Mouse (Mus musculus): ENCODE results near the gene Plagl1. TPM values are rescaled to one million over a fixed set of nuclear protein-coding genes. Genes with fewer than 3 reads are reported as not detected.
A peak's percentile ranks its signal among the peaks of the same experiment; 100 is the strongest.

Plagl1 gene
- total and polyA plus RNA-seq, 2 experiments from 2014 or later, result 20.1 to 39.0 TPM

DNA sequence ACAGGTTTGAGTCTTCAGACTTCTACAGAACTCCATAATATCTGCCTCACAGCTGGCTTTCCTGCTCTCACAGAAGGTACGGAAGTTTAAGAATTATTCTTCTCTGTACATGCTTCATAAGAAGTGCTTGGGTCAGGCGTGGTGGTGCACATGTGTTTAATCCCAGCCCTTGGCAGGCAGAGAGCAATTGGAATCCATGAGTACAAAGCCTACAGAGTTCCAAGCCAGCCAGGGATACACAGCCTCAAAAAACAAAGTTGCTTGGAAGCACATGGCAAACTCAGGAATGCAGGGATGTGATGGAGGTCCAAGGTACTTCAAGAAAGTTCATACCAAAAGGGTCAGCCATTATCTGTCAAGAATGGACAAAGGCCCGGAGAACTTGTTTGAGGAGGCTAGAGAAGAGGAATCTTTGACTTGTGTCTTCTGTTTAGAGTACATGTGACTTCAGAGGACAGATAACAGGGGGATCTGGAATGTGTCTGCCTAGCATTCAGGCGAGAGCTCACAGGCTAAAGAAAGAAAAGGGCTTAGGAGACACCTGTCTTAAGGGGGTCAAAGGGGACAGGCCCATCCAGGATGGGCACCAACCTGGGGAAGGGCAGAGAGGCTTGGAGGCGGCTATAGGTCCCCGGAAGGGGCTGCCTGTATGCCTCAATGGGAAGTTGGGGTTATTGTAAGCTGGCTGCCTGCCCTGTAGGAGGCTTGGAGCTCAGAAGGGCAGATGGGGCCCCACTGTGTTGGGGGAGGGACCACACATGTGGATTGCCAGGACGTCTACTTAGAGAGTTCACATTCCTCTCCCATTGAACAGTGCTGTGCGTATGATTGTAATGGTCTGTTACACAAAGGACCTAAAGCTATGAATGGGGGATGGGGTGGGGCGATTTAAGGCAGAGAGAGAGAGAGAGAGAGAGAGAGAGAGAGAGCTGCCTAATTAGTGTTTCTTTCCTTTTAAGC is 56.7 kb downstream of the Plagl1 start:
- Histone ChIP-seq H3K4me2 (ENCODE audit: low read depth, low read length, poor library complexity, severe bottlenecking) (no peak overlapping the region), H3K4me3 (ENCODE audit: low read depth, low read length) (no peak overlapping the region), H3K9me3 (ENCODE audit: low read length) (no peaks in the 10 kb centered on the region), H3K27ac (ENCODE audit: low read depth, low read length) (no peak overlapping the region), H3K9ac (replicated peaks; ENCODE audit: low read length, poor library complexity, severe bottlenecking) (no peak overlapping the region), H3K27me3 (ENCODE audit: insufficient read depth, low read length) (no peaks in the 10 kb centered on the region), H3K4me1 (ENCODE audit: insufficient read depth, low read length) (no peaks in the 10 kb centered on the region), H3K36me3 (ENCODE audit: insufficient read depth, low read length) (no peaks in the 10 kb centered on the region)
- DNase-seq (ENCODE audit: low spot score) (no peak), ATAC-seq (ENCODE audit: low FRiP score) (no peak)
- TF ChIP-seq CTCF (IDR thresholded peaks at IDR 0.05), result no peak
- 35% methylated on average over 9 of the region's 9 CpGs for WGBS

DNA sequence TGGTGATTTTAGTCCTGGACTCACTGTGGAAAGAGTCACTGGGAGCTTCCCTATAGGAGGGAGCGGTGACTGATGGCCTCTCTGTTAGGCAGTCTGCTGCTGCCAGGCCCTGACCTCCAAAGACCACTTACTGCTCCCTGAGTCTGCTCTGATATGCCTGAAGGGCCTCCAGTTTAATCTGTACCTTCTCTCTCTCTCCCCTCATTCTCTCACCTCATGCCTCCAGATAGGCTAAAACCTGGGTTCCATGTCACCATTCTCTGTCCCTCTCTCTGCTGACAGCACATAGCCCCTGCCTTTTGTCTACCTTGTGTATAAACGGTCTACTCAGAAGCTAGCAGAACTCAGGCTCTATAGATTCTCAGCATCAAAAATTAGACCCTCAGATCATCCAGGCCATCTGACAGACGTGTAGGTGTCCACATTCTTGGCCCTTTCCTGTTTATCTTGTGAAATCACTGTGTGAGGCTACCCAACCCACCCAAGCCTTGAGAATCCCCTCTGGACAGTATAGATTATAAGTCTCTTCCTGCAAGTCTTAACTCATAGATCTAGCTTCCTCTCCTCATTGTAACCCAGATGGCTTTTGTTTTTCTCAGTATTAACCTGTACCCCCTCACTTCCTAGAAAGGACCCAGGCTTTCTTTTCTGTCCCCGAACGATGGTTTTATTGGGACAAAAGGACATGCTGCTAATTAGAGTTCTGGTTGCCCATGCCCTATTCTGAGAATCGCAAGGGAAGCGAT is 57.9 kb downstream of the Plagl1 start:
- Histone ChIP-seq H3K9me3 (ENCODE audit: low read length) (no peaks in the 10 kb centered on the region), H3K4me3 (ENCODE audit: low read depth, low read length) (no peak overlapping the region), H3K36me3 (ENCODE audit: insufficient read depth, low read length) (no peaks in the 10 kb centered on the region), H3K4me1 (ENCODE audit: insufficient read depth, low read length) (no peaks in the 10 kb centered on the region), H3K9ac (replicated peaks; ENCODE audit: low read length, poor library complexity, severe bottlenecking) (no peak overlapping the region), H3K27ac (ENCODE audit: low read depth, low read length) (no peak overlapping the region), H3K4me2 (ENCODE audit: low read depth, low read length, poor library complexity, severe bottlenecking) (no peak overlapping the region), H3K27me3 (ENCODE audit: insufficient read depth, low read length) (no peaks in the 10 kb centered on the region)
- ATAC-seq (ENCODE audit: low FRiP score) (no peak), DNase-seq (ENCODE audit: low spot score) (no peak)
- TF ChIP-seq CTCF (IDR thresholded peaks at IDR 0.05), result no peak
- 49% methylated on average over 7 of the region's 7 CpGs for WGBS

DNA sequence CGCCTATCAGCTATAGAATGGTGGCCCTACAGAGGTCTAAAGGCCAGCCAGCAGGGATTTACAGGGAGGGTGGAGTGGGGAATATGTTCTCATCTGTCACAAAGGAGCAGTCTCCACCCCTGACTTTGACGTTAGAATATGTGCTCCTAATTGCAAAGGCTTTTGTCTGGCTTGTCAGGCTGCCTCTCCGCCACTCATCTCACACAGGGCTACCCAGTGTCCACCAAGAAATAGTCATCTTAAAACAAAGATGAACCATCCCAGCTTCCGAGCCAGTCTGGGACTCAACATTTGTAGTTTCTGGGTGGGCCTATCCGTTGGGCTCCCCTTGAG is 58.4 kb downstream of the Plagl1 start:
- Histone ChIP-seq H3K36me3 (ENCODE audit: insufficient read depth, low read length) (no peaks in the 10 kb centered on the region), H3K9ac (replicated peaks; ENCODE audit: low read length, poor library complexity, severe bottlenecking) (no peak overlapping the region), H3K9me3 (ENCODE audit: low read length) (no peaks in the 10 kb centered on the region), H3K4me1 (ENCODE audit: insufficient read depth, low read length) (no peaks in the 10 kb centered on the region), H3K4me3 (ENCODE audit: low read depth, low read length) (no peak overlapping the region), H3K27ac (ENCODE audit: low read depth, low read length) (no peak overlapping the region), H3K27me3 (ENCODE audit: insufficient read depth, low read length) (no peaks in the 10 kb centered on the region), H3K4me2 (ENCODE audit: low read depth, low read length, poor library complexity, severe bottlenecking) (no peak overlapping the region)
- ATAC-seq (ENCODE audit: low FRiP score) (no peak), DNase-seq (ENCODE audit: low spot score) (no peak)
- 39% methylated on average over 5 of the region's 5 CpGs for WGBS
- TF ChIP-seq CTCF (IDR thresholded peaks at IDR 0.05), result no peak

DNA sequence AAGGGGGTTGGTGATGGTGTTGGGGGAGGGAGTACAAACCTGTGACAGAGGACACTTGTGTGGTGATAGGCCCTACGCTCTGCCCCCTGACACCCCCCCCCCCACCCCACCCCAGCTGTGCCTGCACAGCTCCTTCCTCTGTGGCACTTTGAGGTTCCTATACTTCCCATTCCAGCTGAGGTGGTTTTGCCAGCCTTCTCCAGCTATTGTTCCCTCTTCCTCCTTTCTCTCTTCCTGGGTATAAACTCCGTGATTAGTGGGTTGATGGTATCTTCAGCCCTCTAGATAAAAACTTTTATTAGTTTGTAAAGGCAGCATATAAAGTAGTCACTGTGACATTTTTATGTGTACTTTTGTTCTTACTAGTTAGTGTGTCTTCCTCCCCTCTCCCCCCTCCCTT is 59.0 kb downstream of the Plagl1 start:
- no peaks in the 10 kb centered on the region for H3K27me3 ChIP-seq (ENCODE audit: insufficient read depth, low read length)
- H3K36me3 ChIP-seq (ENCODE audit: insufficient read depth, low read length), result no peaks in the 10 kb centered on the region
- H3K27ac ChIP-seq (ENCODE audit: low read depth, low read length), result no peak overlapping the region
- H3K4me2 ChIP-seq (ENCODE audit: low read depth, low read length, poor library complexity, severe bottlenecking), result no peak overlapping the region
- 53% methylated on average over 2 of the region's 2 CpGs for WGBS
- no peaks in the 10 kb centered on the region for H3K9me3 ChIP-seq (ENCODE audit: low read length)
- ATAC-seq (ENCODE audit: low FRiP score) (no peak), DNase-seq (ENCODE audit: low spot score) (no peak)
- no peaks in the 10 kb centered on the region for H3K4me1 ChIP-seq (ENCODE audit: insufficient read depth, low read length)
- H3K4me3 ChIP-seq (ENCODE audit: low read depth, low read length), result no peak overlapping the region
- no peak for TF ChIP-seq CTCF (IDR thresholded peaks at IDR 0.05)
- no peak overlapping the region for H3K9ac ChIP-seq (replicated peaks; ENCODE audit: low read length, poor library complexity, severe bottlenecking)

DNA sequence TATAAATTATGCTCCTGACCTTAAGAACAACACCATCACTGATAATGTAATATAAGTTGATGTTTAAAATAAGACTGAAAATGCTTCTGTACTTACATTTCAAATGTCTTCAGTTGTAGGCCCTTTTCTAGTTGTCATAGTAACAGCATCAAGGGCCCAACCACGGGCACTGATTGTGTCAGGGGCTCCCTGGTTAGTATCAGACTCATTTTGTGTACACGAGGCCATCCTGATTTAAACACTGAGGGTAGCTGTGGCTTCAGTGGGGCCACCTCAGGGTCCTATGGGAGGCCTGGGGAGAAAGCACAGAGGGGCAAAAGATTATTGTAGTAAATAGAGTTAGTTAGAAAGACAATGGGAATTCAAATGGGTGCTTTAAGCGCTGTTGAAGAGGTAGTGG is 65.5 kb downstream of the Plagl1 start:
- H3K4me3 ChIP-seq (ENCODE audit: low read depth, low read length), result no peak overlapping the region
- no peaks in the 10 kb centered on the region for H3K9me3 ChIP-seq (ENCODE audit: low read length)
- no peak overlapping the region for H3K9ac ChIP-seq (replicated peaks; ENCODE audit: low read length, poor library complexity, severe bottlenecking)
- H3K27me3 ChIP-seq (ENCODE audit: insufficient read depth, low read length), result no peaks in the 10 kb centered on the region
- DNase-seq (ENCODE audit: low spot score) (no peak), ATAC-seq (ENCODE audit: low FRiP score) (no peak)
- WGBS, result 43% methylated on average over 3 of the region's 3 CpGs
- no peak overlapping the region for H3K4me2 ChIP-seq (ENCODE audit: low read depth, low read length, poor library complexity, severe bottlenecking)
- no peak overlapping the region for H3K27ac ChIP-seq (ENCODE audit: low read depth, low read length)
- TF ChIP-seq CTCF (IDR thresholded peaks at IDR 0.05), result no peak
- no peaks in the 10 kb centered on the region for H3K4me1 ChIP-seq (ENCODE audit: insufficient read depth, low read length)
- H3K36me3 ChIP-seq (ENCODE audit: insufficient read depth, low read length), result no peaks in the 10 kb centered on the region; the same call in 1 of the 2 replicates

DNA sequence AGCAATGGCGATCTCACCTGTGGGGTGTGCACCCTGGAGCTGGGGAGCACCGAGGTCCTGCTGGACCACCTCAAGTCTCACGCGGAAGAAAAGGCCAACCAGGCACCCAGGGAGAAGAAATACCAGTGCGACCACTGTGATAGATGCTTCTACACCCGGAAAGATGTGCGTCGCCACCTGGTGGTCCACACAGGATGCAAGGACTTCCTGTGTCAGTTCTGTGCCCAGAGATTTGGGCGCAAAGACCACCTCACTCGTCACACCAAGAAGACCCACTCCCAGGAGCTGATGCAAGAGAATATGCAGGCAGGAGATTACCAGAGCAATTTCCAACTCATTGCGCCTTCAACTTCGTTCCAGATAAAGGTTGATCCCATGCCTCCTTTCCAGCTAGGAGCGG is 67.0 kb downstream of the Plagl1 start:
- Histone ChIP-seq H3K9me3 (ENCODE audit: low read length) (no peaks in the 10 kb centered on the region), H3K4me3 (ENCODE audit: low read depth, low read length) (no peak overlapping the region), H3K36me3 (ENCODE audit: insufficient read depth, low read length) (no peaks in the 10 kb centered on the region; the same call in 1 of the 2 replicates), H3K4me1 (ENCODE audit: insufficient read depth, low read length) (no peaks in the 10 kb centered on the region), H3K27me3 (ENCODE audit: insufficient read depth, low read length) (no peaks in the 10 kb centered on the region), H3K9ac (replicated peaks; ENCODE audit: low read length, poor library complexity, severe bottlenecking) (no peak overlapping the region), H3K27ac (ENCODE audit: low read depth, low read length) (no peak overlapping the region), H3K4me2 (ENCODE audit: low read depth, low read length, poor library complexity, severe bottlenecking) (no peak overlapping the region)
- TF ChIP-seq CTCF (IDR thresholded peaks at IDR 0.05), result peak; percentile 40
- ATAC-seq (ENCODE audit: low FRiP score) (no peak), DNase-seq (ENCODE audit: low spot score) (no peak)
- 75% methylated on average over 13 of the region's 13 CpGs for WGBS
